ENCODE assay signal across 12 mouse cellular contexts in genomic region chr17:45215067-45216049, GRCm38 (mm10).
DNase-seq lines count a peak whose midpoint lies in the region; ATAC-seq lines count a peak whose summit lies in the region.
"Had no signal": no experiment of that assay in that cellular context is flagged by ENCODE, and none has a peak within 500 bp of the region (broad histone marks: within the 10 kb centered on the region; RNA-seq: fewer than 3 reads in every experiment).

No protein-coding gene starts in this region.

- peaks cover 5% of the 10 kb centered on the region for H3K4me1 ChIP-seq in neural tube, embryonic 11.5 days (ENCODE audit: control insufficient read depth, insufficient read depth, low read length)
- peaks cover 8% of the 10 kb centered on the region; the same call in 1 of the 2 replicates for H3K4me1 ChIP-seq in limb, embryonic 11.5 days (ENCODE audit: control insufficient read depth, insufficient read depth, low read length)
- peaks cover 6% of the 10 kb centered on the region; the same call in 1 of the 2 replicates for H3K4me1 ChIP-seq in neural tube, embryonic 14.5 days (ENCODE audit: control insufficient read depth, insufficient read depth, low read length)
- H3K4me1 ChIP-seq: liver, embryonic 15.5 days had no signal

- 50% methylated on average over 15 of the region's 15 CpGs for WGBS in neural tube, embryonic 11.5 days
- 55% methylated on average over 15 of the region's 15 CpGs for WGBS in limb, embryonic 11.5 days
- 38% methylated on average over 15 of the region's 15 CpGs for WGBS in neural tube, embryonic 14.5 days

- no peak overlapping the region for H3K4me2 ChIP-seq in neural tube, embryonic 11.5 days (ENCODE audit: low read depth)
- 0 out of 2 replicates have a peak overlapping the region, but pooled peaks have one; percentile 15 for H3K4me2 ChIP-seq in limb, embryonic 11.5 days (ENCODE audit: low read depth, severe bottlenecking)
- H3K4me2 ChIP-seq in neural tube, embryonic 14.5 days (ENCODE audit: low read depth, low read length): no peak overlapping the region
- H3K4me2 ChIP-seq: liver, embryonic 15.5 days had no signal

- peak; percentile 46 for DNase-seq in embryo, embryonic 10.5 days (ENCODE audit: low spot score)
- no peak for DNase-seq in embryo, embryonic 9.5 days (ENCODE audit: extremely low spot score)
- DNase-seq in neural tube, embryonic 11.5 days (ENCODE audit: low spot score): peak; percentile 53
- DNase-seq in neural tube, embryonic 10.5 days (ENCODE audit: extremely low spot score, low spot score): no peak
- DNase-seq in limb, embryonic 11.5 days (ENCODE audit: low spot score): peak; percentile 65
- no peak for DNase-seq in right cerebral cortex, postnatal 14 days
- no peak for DNase-seq in cerebellum, adult 11 months
- DNase-seq: gastrocnemius, postnatal 10 days; kidney, adult 2 months; right cerebral cortex, adult 18-20 months had no signal

- no peaks in the 10 kb centered on the region for H3K27me3 ChIP-seq in neural tube, embryonic 11.5 days (ENCODE audit: control insufficient read depth, insufficient read depth, low read length)
- no peaks in the 10 kb centered on the region for H3K27me3 ChIP-seq in limb, embryonic 11.5 days (ENCODE audit: control insufficient read depth, insufficient read depth, low read length)
- no peaks in the 10 kb centered on the region for H3K27me3 ChIP-seq in neural tube, embryonic 14.5 days (ENCODE audit: control insufficient read depth, insufficient read depth, low read length)
- H3K27me3 ChIP-seq: liver, embryonic 15.5 days had no signal

- peak overlapping the region; percentile 54 for H3K27ac ChIP-seq in neural tube, embryonic 11.5 days (ENCODE audit: low read depth, low read length)
- H3K27ac ChIP-seq in limb, embryonic 11.5 days (replicated peaks; ENCODE audit: low read depth, low read length): peak overlapping the region; percentile 84
- H3K27ac ChIP-seq in neural tube, embryonic 14.5 days (ENCODE audit: low read depth, low read length): no peak overlapping the region
- H3K27ac ChIP-seq: liver, embryonic 15.5 days had no signal

- no peak overlapping the region for H3K4me3 ChIP-seq in neural tube, embryonic 11.5 days (ENCODE audit: low read depth, low read length)
- H3K4me3 ChIP-seq in limb, embryonic 11.5 days (ENCODE audit: low read depth, low read length): no peak overlapping the region
- H3K4me3 ChIP-seq in neural tube, embryonic 14.5 days (ENCODE audit: low read depth, low read length): no peak overlapping the region
- H3K4me3 ChIP-seq: liver, embryonic 15.5 days had no signal

- no peaks in the 10 kb centered on the region for H3K36me3 ChIP-seq in neural tube, embryonic 11.5 days (ENCODE audit: control insufficient read depth, insufficient read depth, low read length)
- H3K36me3 ChIP-seq in limb, embryonic 11.5 days (ENCODE audit: control insufficient read depth, insufficient read depth, low read length): no peaks in the 10 kb centered on the region
- H3K36me3 ChIP-seq in neural tube, embryonic 14.5 days (ENCODE audit: control insufficient read depth, insufficient read depth, low read length): no peaks in the 10 kb centered on the region
- H3K36me3 ChIP-seq: liver, embryonic 15.5 days had no signal

- H3K9me3 ChIP-seq in neural tube, embryonic 11.5 days (ENCODE audit: control insufficient read depth, low read length): no peaks in the 10 kb centered on the region
- no peaks in the 10 kb centered on the region for H3K9me3 ChIP-seq in limb, embryonic 11.5 days (ENCODE audit: control insufficient read depth, low read length)
- no peaks in the 10 kb centered on the region for H3K9me3 ChIP-seq in neural tube, embryonic 14.5 days (ENCODE audit: control insufficient read depth, low read length)
- H3K9me3 ChIP-seq: liver, embryonic 15.5 days had no signal

- peak; percentile 88 for ATAC-seq in neural tube, embryonic 11.5 days (ENCODE audit: insufficient read depth, low FRiP score, low TSS enrichment)
- peak; percentile 47 for ATAC-seq in limb, embryonic 11.5 days (ENCODE audit: insufficient number of reproducible peaks, low FRiP score, low TSS enrichment, low read depth)
- peak; percentile 79 for ATAC-seq in neural tube, embryonic 14.5 days (ENCODE audit: low read depth)

- no peak overlapping the region; the same call in 1 of the 2 replicates for H3K9ac ChIP-seq in neural tube, embryonic 11.5 days (ENCODE audit: low read length)
- no peak overlapping the region for H3K9ac ChIP-seq in limb, embryonic 11.5 days (ENCODE audit: low read length)
- H3K9ac ChIP-seq in neural tube, embryonic 14.5 days (replicated peaks; ENCODE audit: low read depth, low read length): no peak overlapping the region
- H3K9ac ChIP-seq: liver, embryonic 15.5 days had no signal

Comparison
In these comparisons a context has a peak if more than half of its experiments do, and no peak if none do; other contexts are left out.
1. DNase-seq: peak in embryo, embryonic 10.5 days (single experiment), neural tube, embryonic 11.5 days (single experiment) and limb, embryonic 11.5 days (single experiment); none in embryo, embryonic 9.5 days (single experiment), neural tube, embryonic 10.5 days (single experiment), right cerebral cortex, postnatal 14 days (single experiment) and cerebellum, adult 11 months (single experiment).
2. Peak in every context shown above with its lines, with median percentiles within 50 percentile points of each other: ATAC-seq.